10 mouse cellular contexts compared by ENCODE assay signal in the genomic region with DNA sequence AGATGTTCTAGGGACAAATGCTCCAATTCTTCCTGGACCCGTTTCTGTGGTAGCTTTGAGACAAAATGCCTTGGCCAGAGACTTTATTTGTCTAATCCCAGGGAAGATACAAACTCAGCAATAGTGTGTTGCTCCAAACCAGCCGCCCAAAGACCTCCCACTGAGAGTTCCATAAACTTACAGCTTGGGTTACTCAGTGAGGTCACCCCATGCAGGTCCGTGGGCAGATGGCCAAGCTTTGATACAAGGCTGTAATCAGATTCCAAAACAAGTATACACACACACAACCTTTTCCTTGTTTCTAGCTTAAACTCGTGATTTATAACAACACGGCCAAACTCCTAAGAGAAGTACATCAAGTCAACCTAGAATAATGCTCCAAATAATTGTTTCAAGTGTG.
A peak's percentile ranks its signal among the peaks of the same experiment; 100 is the strongest.
DNase-seq lines count a peak whose midpoint lies in the region; ATAC-seq lines count a peak whose summit lies in the region.
"Had no signal": no experiment of that assay in that cellular context is flagged by ENCODE, and none has a peak within 500 bp of the region (broad histone marks: within the 10 kb centered on the region; RNA-seq: fewer than 3 reads in every experiment).

No protein-coding gene starts in this region.

- no peak overlapping the region for H3K9ac ChIP-seq in embryonic facial prominence, embryonic 15.5 days
- H3K9ac ChIP-seq in kidney, embryonic 16.5 days (replicated peaks; ENCODE audit: low read length): no peak overlapping the region
- no peak overlapping the region for H3K9ac ChIP-seq in forebrain, embryonic 13.5 days
- no peak overlapping the region for H3K9ac ChIP-seq in hindbrain, embryonic 13.5 days
- H3K9ac ChIP-seq: liver, embryonic 13.5 days had no signal

- ATAC-seq in embryonic facial prominence, embryonic 15.5 days (ENCODE audit: insufficient number of reproducible peaks, low FRiP score, low TSS enrichment, low read depth): no peak
- peak; percentile 82; the same call in 1 of the 2 replicates for ATAC-seq in kidney, embryonic 16.5 days (ENCODE audit: low FRiP score, low TSS enrichment)
- no peak for ATAC-seq in forebrain, embryonic 13.5 days
- ATAC-seq in hindbrain, embryonic 13.5 days (ENCODE audit: low FRiP score): no peak
- ATAC-seq in CD4-positive, CD25-positive, alpha-beta regulatory T cell, adult 4 months: no peak

- no peak overlapping the region for H3K4me3 ChIP-seq in embryonic facial prominence, embryonic 15.5 days (replicated peaks)
- H3K4me3 ChIP-seq in kidney, embryonic 16.5 days (ENCODE audit: low read length): no peak overlapping the region
- H3K4me3 ChIP-seq in forebrain, embryonic 13.5 days: no peak overlapping the region
- H3K4me3 ChIP-seq in hindbrain, embryonic 13.5 days: no peak overlapping the region
- H3K4me3 ChIP-seq: liver, embryonic 13.5 days had no signal

- no peaks in the 10 kb centered on the region for H3K27me3 ChIP-seq in embryonic facial prominence, embryonic 15.5 days
- H3K27me3 ChIP-seq in kidney, embryonic 16.5 days (ENCODE audit: insufficient read depth, low read length): no peaks in the 10 kb centered on the region
- no peaks in the 10 kb centered on the region for H3K27me3 ChIP-seq in forebrain, embryonic 13.5 days
- no peaks in the 10 kb centered on the region for H3K27me3 ChIP-seq in hindbrain, embryonic 13.5 days
- H3K27me3 ChIP-seq: CH12.LX; liver, embryonic 13.5 days had no signal

- H3K9me3 ChIP-seq in embryonic facial prominence, embryonic 15.5 days (replicated peaks): no peaks in the 10 kb centered on the region
- H3K9me3 ChIP-seq in kidney, embryonic 16.5 days (ENCODE audit: low read length): no peaks in the 10 kb centered on the region
- no peaks in the 10 kb centered on the region for H3K9me3 ChIP-seq in forebrain, embryonic 13.5 days (replicated peaks)
- H3K9me3 ChIP-seq in hindbrain, embryonic 13.5 days: no peaks in the 10 kb centered on the region
- H3K9me3 ChIP-seq: liver, embryonic 13.5 days had no signal

- DNase-seq in embryo, embryonic 10 days (ENCODE audit: low spot score): peak; percentile 43
- DNase-seq in embryo, embryonic 9.5 days (ENCODE audit: extremely low spot score): no peak
- peak; percentile 31 for DNase-seq in MN1 (ENCODE audit: low spot score)
- DNase-seq: liver, embryonic 13.5 days had no signal

- no peaks in the 10 kb centered on the region for H3K4me1 ChIP-seq in embryonic facial prominence, embryonic 15.5 days
- H3K4me1 ChIP-seq in kidney, embryonic 16.5 days (ENCODE audit: insufficient read depth, low read length): peaks cover 9% of the 10 kb centered on the region
- peaks cover 16% of the 10 kb centered on the region for H3K4me1 ChIP-seq in forebrain, embryonic 13.5 days
- peaks cover 6% of the 10 kb centered on the region; the same call in 1 of the 2 replicates for H3K4me1 ChIP-seq in hindbrain, embryonic 13.5 days (replicated peaks)
- H3K4me1 ChIP-seq: liver, embryonic 13.5 days had no signal

- no peak overlapping the region for H3K4me2 ChIP-seq in embryonic facial prominence, embryonic 15.5 days (replicated peaks)
- no peak overlapping the region for H3K4me2 ChIP-seq in kidney, embryonic 16.5 days (replicated peaks; ENCODE audit: low read depth, low read length)
- no peak overlapping the region for H3K4me2 ChIP-seq in forebrain, embryonic 13.5 days
- no peak overlapping the region for H3K4me2 ChIP-seq in hindbrain, embryonic 13.5 days
- H3K4me2 ChIP-seq: liver, embryonic 13.5 days had no signal

- H3K36me3 ChIP-seq in embryonic facial prominence, embryonic 15.5 days: no peaks in the 10 kb centered on the region
- no peaks in the 10 kb centered on the region for H3K36me3 ChIP-seq in kidney, embryonic 16.5 days (ENCODE audit: insufficient read depth, low read length)
- H3K36me3 ChIP-seq in forebrain, embryonic 13.5 days (ENCODE audit: poor library complexity, severe bottlenecking): no peaks in the 10 kb centered on the region
- no peaks in the 10 kb centered on the region for H3K36me3 ChIP-seq in hindbrain, embryonic 13.5 days
- H3K36me3 ChIP-seq: liver, embryonic 13.5 days had no signal

- 0 out of 2 replicates have a peak overlapping the region, but pooled peaks have one; percentile 23 for H3K27ac ChIP-seq in embryonic facial prominence, embryonic 15.5 days (replicated peaks)
- no peak overlapping the region for H3K27ac ChIP-seq in kidney, embryonic 16.5 days (ENCODE audit: low read length)
- no peak overlapping the region for H3K27ac ChIP-seq in forebrain, embryonic 13.5 days
- H3K27ac ChIP-seq in hindbrain, embryonic 13.5 days: no peak overlapping the region
- H3K27ac ChIP-seq: liver, embryonic 13.5 days had no signal

- 36% methylated on average over 5 of the region's 5 CpGs for WGBS in embryonic facial prominence, embryonic 15.5 days
- WGBS in kidney, embryonic 16.5 days: 18% methylated on average over 5 of the region's 5 CpGs
- WGBS in forebrain, embryonic 13.5 days: 54% methylated on average over 5 of the region's 5 CpGs
- WGBS in hindbrain, embryonic 13.5 days: 45% methylated on average over 5 of the region's 5 CpGs
